Mouse (Mus musculus) small intestine, adult 2 months (tissue): ENCODE data around the gene Als2. TPM values are rescaled to one million over a fixed set of nuclear protein-coding genes. Genes with fewer than 3 reads are reported as not detected.

Experiments
- H3K27ac ChIP-seq: fragments of 200-500 bp; 2 replicates; pipeline ENCODE4 v1.5.1; 2012; ENCODE audit warnings: low read depth, low read length, control low read depth, inconsistent platforms; ENCODE audit not compliant: insufficient read depth
- H3K27me3 ChIP-seq: fragments of 200-500 bp; 2 replicates; pipeline ENCODE4 v1.6.1; 2012; ENCODE audit warnings: mild to moderate bottlenecking, moderate library complexity, low read length, inconsistent platforms; ENCODE audit not compliant: control insufficient read depth, insufficient read depth
- H3K36me3 ChIP-seq: fragments of 200-500 bp; 2 replicates; pipeline ENCODE4 v1.6.1; 2012; ENCODE audit warnings: mild to moderate bottlenecking, low read length, control low read depth, inconsistent platforms; ENCODE audit not compliant: control insufficient read depth, insufficient read depth
- H3K4me1 ChIP-seq: fragments of 200-500 bp; 2 replicates; pipeline ENCODE4 v1.6.1; 2012; ENCODE audit warnings: low read length, inconsistent platforms, mixed read lengths; ENCODE audit not compliant: control insufficient read depth, insufficient read depth, insufficient read length
- H3K4me3 ChIP-seq: fragments of 200-500 bp; 2 replicates; pipeline ENCODE4 v1.5.1; 2012; ENCODE audit warnings: low read depth, mild to moderate bottlenecking, control low read depth, inconsistent platforms, low read length, moderate library complexity
- CTCF ChIP-seq: fragments of 200-500 bp; IDR thresholded peaks from 2 replicates; pipeline ENCODE4 v1.5.1; 2012; ENCODE audit warnings: low read depth, mild to moderate bottlenecking, control low read depth, inconsistent platforms, low read length, moderate library complexity, mixed read lengths; ENCODE audit not compliant: insufficient replicate concordance, insufficient read length; ENCODE audit errors: extremely low read depth
- POLR2A ChIP-seq: fragments of 200-500 bp; IDR thresholded peaks from 2 replicates; pipeline ENCODE4 v1.6.1; 2012; ENCODE audit warnings: low read depth, mild to moderate bottlenecking, control low read depth, inconsistent platforms, low read length, moderate library complexity
- WGBS: fragments of 180-500 bp; shearing (Covaris S2); methylation state at CpG from one replicate; pipeline ENCODE4 v1.1.7; 2018; 5-methylcytosine and 5-hydroxymethylcytosine counted together
- polyA plus RNA-seq: library from polyadenylated mRNA; depleted of rRNA; stranded (reverse); fragments of >200 nt; gene quantifications from 2 replicates; pipeline ENCODE4 v1.2.3, GENCODE M21; 2012

The Als2 gene
- polyA plus RNA-seq, 1 experiment, result 9.2 TPM

- TF ChIP-seq POLR2A (no peak), CTCF (no peak)
- WGBS, result 31% methylated on average over 5 of the region's 5 CpGs
- no peaks in the 10 kb centered on the region for H3K27me3 ChIP-seq
- peak overlapping the region; percentile 67; the same call in 1 of the 2 replicates for H3K27ac ChIP-seq
- peaks cover 31% of the 10 kb centered on the region for H3K36me3 ChIP-seq
- no peak overlapping the region for H3K4me3 ChIP-seq
- H3K4me1 ChIP-seq, result peaks cover 7% of the 10 kb centered on the region; the same call in 1 of the 2 replicates
Measured at GRCm38 (mm10) chr1:59212076-59212779, 24.8 kb downstream of the Als2 start.

GRCm38 (mm10) chr1:59211651-59212050 lies 25.4 kb downstream of the Als2 start:
- no peak overlapping the region for H3K4me3 ChIP-seq
- TF ChIP-seq CTCF (no peak), POLR2A (no peak)
- peaks cover 31% of the 10 kb centered on the region for H3K36me3 ChIP-seq
- WGBS, result 43% methylated on average over 4 of the region's 4 CpGs
- no peaks in the 10 kb centered on the region for H3K27me3 ChIP-seq
- peaks cover 7% of the 10 kb centered on the region; the same call in 1 of the 2 replicates for H3K4me1 ChIP-seq
- H3K27ac ChIP-seq, result peak overlapping the region; percentile 43

DNA sequence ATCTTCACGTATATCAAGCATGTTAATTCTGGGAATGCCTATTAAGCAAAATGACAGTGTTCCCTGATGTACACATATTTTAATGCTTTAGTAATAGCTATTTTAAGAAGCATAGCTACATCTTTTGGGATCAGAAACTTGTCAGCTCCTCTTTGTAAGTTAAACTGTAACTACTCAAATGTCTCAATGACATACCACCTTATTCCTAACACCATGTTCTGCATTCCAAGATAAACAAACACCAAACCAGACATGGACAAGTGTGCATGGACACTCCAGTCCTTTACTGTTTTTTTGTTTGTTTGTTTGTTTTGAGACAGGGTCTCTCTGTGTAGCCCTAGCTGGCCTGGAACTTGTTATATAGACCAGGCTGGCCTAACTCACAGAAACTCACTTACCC lies 28.7 kb downstream of the Als2 start:
- 97% methylated on average over 1 of the region's 1 CpGs for WGBS
- Histone ChIP-seq H3K4me3 (no peak overlapping the region), H3K27me3 (no peaks in the 10 kb centered on the region), H3K36me3 (peaks cover 26% of the 10 kb centered on the region), H3K27ac (no peak overlapping the region), H3K4me1 (peaks cover 7% of the 10 kb centered on the region; the same call in 1 of the 2 replicates)
- TF ChIP-seq CTCF (no peak), POLR2A (no peak)

GRCm38 (mm10) chr1:59204489-59204888 lies 32.5 kb downstream of the Als2 start:
- WGBS, result 90% methylated on average over 1 of the region's 1 CpGs
- Histone ChIP-seq H3K27ac (no peak overlapping the region), H3K4me3 (no peak overlapping the region), H3K4me1 (peaks cover 5% of the 10 kb centered on the region; the same call in 1 of the 2 replicates), H3K27me3 (no peaks in the 10 kb centered on the region), H3K36me3 (peaks cover 29% of the 10 kb centered on the region)
- no peak for TF ChIP-seq POLR2A
- no peak for TF ChIP-seq CTCF

DNA sequence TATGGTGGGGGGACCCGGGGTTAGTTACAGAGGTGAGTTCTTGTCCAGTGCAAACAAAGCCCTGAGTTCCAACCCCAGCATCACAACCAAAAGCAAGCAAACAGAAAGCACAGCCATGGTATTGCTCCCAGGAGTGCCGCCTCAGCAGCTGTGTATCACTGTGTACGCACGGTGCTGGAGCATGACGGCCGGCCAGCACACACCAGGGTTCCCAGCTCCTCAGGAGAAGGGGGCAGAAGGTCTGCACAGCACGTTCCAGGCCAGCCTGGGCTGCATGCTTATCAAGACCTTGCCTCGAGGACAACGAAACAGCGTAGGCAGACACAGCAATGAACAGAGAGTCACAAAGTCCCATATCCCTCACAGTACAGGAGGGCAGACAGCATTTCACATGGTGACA lies 34.7 kb downstream of the Als2 start:
- 77% methylated on average over 10 of the region's 10 CpGs for WGBS
- Histone ChIP-seq H3K27ac (no peak overlapping the region), H3K4me3 (no peak overlapping the region), H3K27me3 (no peaks in the 10 kb centered on the region), H3K36me3 (peaks cover 33% of the 10 kb centered on the region), H3K4me1 (peaks cover 5% of the 10 kb centered on the region; the same call in 1 of the 2 replicates)
- TF ChIP-seq CTCF, result no peak
- TF ChIP-seq POLR2A, result no peak

- 60% methylated on average over 1 of the region's 1 CpGs for WGBS
- Histone ChIP-seq H3K4me3 (no peak overlapping the region), H3K27me3 (no peaks in the 10 kb centered on the region), H3K4me1 (peaks cover 5% of the 10 kb centered on the region; the same call in 1 of the 2 replicates), H3K27ac (peak overlapping the region; percentile 20; the same call in 1 of the 2 replicates), H3K36me3 (peaks cover 34% of the 10 kb centered on the region)
- TF ChIP-seq POLR2A (no peak), CTCF (no peak)
Measured at GRCm38 (mm10) chr1:59201561-59201960, 35.5 kb downstream of the Als2 start.

- 42% methylated on average over 5 of the region's 5 CpGs for whole genome bisulfite sequencing
- H3K36me3 ChIP-seq, result peaks cover 34% of the 10 kb centered on the region
Measured at GRCm38 (mm10) chr1:59200960-59201359, 36.1 kb downstream of the Als2 start.

More at GRCm38 (mm10) chr1:59200960-59201359, 36.1 kb downstream of the Als2 start:
- no peak for TF ChIP-seq CTCF
- no peak for TF ChIP-seq POLR2A
- Histone ChIP-seq H3K4me3 (no peak overlapping the region), H3K27me3 (no peaks in the 10 kb centered on the region), H3K4me1 (peaks cover 5% of the 10 kb centered on the region; the same call in 1 of the 2 replicates), H3K27ac (peak overlapping the region; percentile 76; the same call in 1 of the 2 replicates)
